Mouse (Mus musculus) CH12.LX (cell line): ENCODE measurements around the gene Nup153. TPM values are rescaled to one million over a fixed set of nuclear protein-coding genes. Genes with fewer than 3 reads are reported as not detected.

ENCODE experiments used
- DNase-seq: peaks from one replicate; pipeline ENCODE4 v3.0.0-alpha.2; 2013; ENCODE audit errors: extremely low read depth
- H3K27ac ChIP-seq: 2 replicates; pipeline ENCODE4 v1.5.1; 2012; ENCODE audit warnings: low read depth, mild to moderate bottlenecking, control low read depth, moderate library complexity; ENCODE audit not compliant: insufficient read depth
- H3K27me3 ChIP-seq: replicated peaks from 2 replicates; pipeline ENCODE3; 2012; ENCODE audit warnings: inconsistent platforms
- H3K36me3 ChIP-seq, 2 experiments: replicated peaks in 1 of 2; 2 replicates each; pipeline versions ENCODE3 to v1.6.1; 2012; ENCODE audit warnings: inconsistent platforms in 1 of 2, low read length in 1 of 2, mild to moderate bottlenecking in 1 of 2, mixed read lengths in 1 of 2, moderate library complexity in 1 of 2; ENCODE audit not compliant: control insufficient read depth in 1 of 2, insufficient read depth in 1 of 2
- H3K4me1 ChIP-seq, 2 experiments: 2 replicates each; pipeline ENCODE4 v1.6.1; 2012; ENCODE audit warnings: inconsistent platforms in 1 of 2, moderate library complexity in 1 of 2; ENCODE audit not compliant: insufficient read depth in 2 of 2, control insufficient read depth in 1 of 2
- H3K4me2 ChIP-seq: 2 replicates; pipeline ENCODE4 v1.6.1; 2012; ENCODE audit warnings: low read depth, mild to moderate bottlenecking, control low read depth; ENCODE audit not compliant: poor library complexity, insufficient read depth, severe bottlenecking
- H3K4me3 ChIP-seq, 3 experiments: fragments of 150-350 bp in 1 of 3; sonication (generic) in 1 of 3; replicated peaks in 1 of 3; 2 replicates each; pipeline versions ENCODE3 to v1.5.1; 2011 to 2012; ENCODE audit warnings: low read depth in 2 of 3, low read length in 2 of 3, mild to moderate bottlenecking in 2 of 3, moderate library complexity in 2 of 3, control low read depth in 1 of 3, improper control_type of control experiment in 1 of 3, inconsistent platforms in 1 of 3, mixed read lengths in 1 of 3; ENCODE audit not compliant: poor library complexity in 1 of 3
- H3K79me2 ChIP-seq: replicated peaks from 2 replicates; pipeline ENCODE4 v1.6.1; 2012; ENCODE audit warnings: mild to moderate bottlenecking, moderate library complexity; ENCODE audit not compliant: control insufficient read depth, poor library complexity, insufficient read depth, severe bottlenecking; ENCODE audit errors: extremely low read depth
- H3K9ac ChIP-seq: 2 replicates; pipeline ENCODE4 v1.6.1; 2012; ENCODE audit warnings: low read depth, mild to moderate bottlenecking, control low read depth, moderate library complexity; ENCODE audit not compliant: insufficient read depth
- H3K9me3 ChIP-seq: replicated peaks from 2 replicates; pipeline ENCODE3; 2012; ENCODE audit warnings: low read length, inconsistent platforms, mixed read lengths
- BHLHE40 ChIP-seq: IDR thresholded peaks from 2 replicates; pipeline ENCODE4 v1.6.1; 2011; ENCODE audit warnings: mild to moderate bottlenecking, low read depth, low read length, improper control_type of control experiment
- CHD1 ChIP-seq: IDR thresholded peaks from 2 replicates; pipeline ENCODE4 v1.6.1; 2012; ENCODE audit warnings: low read depth, low read length, improper control_type of control experiment, inconsistent platforms
- CHD2 ChIP-seq: IDR thresholded peaks from 2 replicates; pipeline ENCODE4 v1.6.1; 2011; ENCODE audit warnings: low read length, improper control_type of control experiment
- CTCF ChIP-seq, 2 experiments: IDR thresholded peaks in 1 of 2; conservative IDR thresholded peaks in 1 of 2; 2 replicates each; pipeline ENCODE4 v1.5.1; 2011 to 2012; ENCODE audit warnings: low read depth in 2 of 2, low read length in 2 of 2, improper control_type of control experiment in 1 of 2, inconsistent platforms in 1 of 2, mild to moderate bottlenecking in 1 of 2, moderate library complexity in 1 of 2
- E2F4 ChIP-seq: IDR thresholded peaks from 2 replicates; pipeline ENCODE4 v1.6.1; 2011; ENCODE audit warnings: low read depth, low read length, improper control_type of control experiment; ENCODE audit not compliant: insufficient replicate concordance
- ELF1 ChIP-seq: IDR thresholded peaks from 2 replicates; pipeline ENCODE4 v1.6.1; 2014; ENCODE audit warnings: low read depth, mild to moderate bottlenecking, inconsistent platforms, low read length, improper control_type of control experiment
- EP300 ChIP-seq: IDR thresholded peaks from 2 replicates; pipeline ENCODE4 v1.6.1; 2011; ENCODE audit warnings: low read length, improper control_type of control experiment
- ETS1 ChIP-seq: conservative IDR thresholded peaks from 2 replicates; pipeline ENCODE4 v1.6.1; 2012; ENCODE audit warnings: low read depth, mild to moderate bottlenecking, inconsistent platforms, low read length, improper control_type of control experiment, moderate library complexity
- GABPA ChIP-seq: IDR thresholded peaks from 2 replicates; pipeline ENCODE4 v1.6.1; 2012; ENCODE audit warnings: low read depth, low read length, improper control_type of control experiment, inconsistent platforms; ENCODE audit not compliant: insufficient replicate concordance
- HCFC1 ChIP-seq: IDR thresholded peaks from 2 replicates; pipeline ENCODE4 v1.6.1; 2012; ENCODE audit warnings: low read depth, mild to moderate bottlenecking, inconsistent platforms, low read length, improper control_type of control experiment
- IRF4 ChIP-seq: IDR thresholded peaks from 2 replicates; pipeline ENCODE4 v1.6.1; 2014; ENCODE audit warnings: low read depth, mild to moderate bottlenecking, inconsistent platforms, low read length, improper control_type of control experiment
- JUN ChIP-seq: IDR thresholded peaks from 2 replicates; pipeline ENCODE4 v1.6.1; 2011; ENCODE audit warnings: low read depth, mild to moderate bottlenecking, low read length, improper control_type of control experiment, moderate library complexity; ENCODE audit not compliant: insufficient read depth
- JUND ChIP-seq: conservative IDR thresholded peaks from 2 replicates; pipeline ENCODE4 v1.6.1; 2011; ENCODE audit warnings: low read depth, low read length, improper control_type of control experiment
- KAT2A ChIP-seq: IDR thresholded peaks from 2 replicates; pipeline ENCODE4 v1.6.1; 2012; ENCODE audit warnings: low read length, improper control_type of control experiment, inconsistent platforms; ENCODE audit not compliant: insufficient replicate concordance
- MAFK ChIP-seq: IDR thresholded peaks from 2 replicates; pipeline ENCODE4 v1.6.1; 2011; ENCODE audit warnings: low read length, improper control_type of control experiment; ENCODE audit not compliant: insufficient replicate concordance
- MAX ChIP-seq: IDR thresholded peaks from 2 replicates; pipeline ENCODE4 v1.6.1; 2011; ENCODE audit warnings: low read length, improper control_type of control experiment
- MAZ ChIP-seq: IDR thresholded peaks from 2 replicates; pipeline ENCODE4 v1.6.1; 2012; ENCODE audit warnings: low read depth, mild to moderate bottlenecking, inconsistent platforms, low read length, improper control_type of control experiment, moderate library complexity
- MEF2A ChIP-seq: IDR thresholded peaks from 2 replicates; pipeline ENCODE4 v1.6.1; 2014; ENCODE audit warnings: low read depth, mild to moderate bottlenecking, inconsistent platforms, low read length, improper control_type of control experiment, borderline replicate concordance
- MXI1 ChIP-seq: IDR thresholded peaks from 2 replicates; pipeline ENCODE4 v1.6.1; 2011; ENCODE audit warnings: mild to moderate bottlenecking, low read depth, low read length, improper control_type of control experiment
- MYC ChIP-seq: IDR thresholded peaks from 2 replicates; pipeline ENCODE4 v1.6.1; 2011; ENCODE audit warnings: low read depth, mild to moderate bottlenecking, improper control_type of control experiment, low read length
- NELFE ChIP-seq: IDR thresholded peaks from 2 replicates; pipeline ENCODE4 v1.6.1; 2011; ENCODE audit warnings: low read depth, low read length, improper control_type of control experiment
- NRF1 ChIP-seq: IDR thresholded peaks from 2 replicates; pipeline ENCODE4 v1.6.1; 2014; ENCODE audit warnings: low read depth, mild to moderate bottlenecking, inconsistent platforms, low read length, improper control_type of control experiment, moderate library complexity
- PAX5 ChIP-seq: IDR thresholded peaks from 2 replicates; pipeline ENCODE4 v1.6.1; 2012; ENCODE audit warnings: low read length, inconsistent platforms, mixed read lengths
- POLR2A ChIP-seq: IDR thresholded peaks from 2 replicates; pipeline ENCODE4 v1.6.1; 2011; ENCODE audit warnings: low read depth, mild to moderate bottlenecking, improper control_type of control experiment, low read length
- POLR2AphosphoS2 ChIP-seq: IDR thresholded peaks from 2 replicates; pipeline ENCODE4 v1.6.1; 2011; ENCODE audit warnings: low read depth, low read length, improper control_type of control experiment
- RAD21 ChIP-seq: IDR thresholded peaks from 2 replicates; pipeline ENCODE4 v1.6.1; 2011; ENCODE audit warnings: low read depth, mild to moderate bottlenecking, low read length, improper control_type of control experiment, moderate library complexity
- RCOR1 ChIP-seq: conservative IDR thresholded peaks from 2 replicates; pipeline ENCODE4 v1.6.1; 2012; ENCODE audit warnings: low read depth, mild to moderate bottlenecking, inconsistent platforms, low read length, improper control_type of control experiment
- SIN3A ChIP-seq: IDR thresholded peaks from 2 replicates; pipeline ENCODE4 v1.6.1; 2012; ENCODE audit warnings: low read length, improper control_type of control experiment, inconsistent platforms
- SMC3 ChIP-seq: IDR thresholded peaks from 2 replicates; pipeline ENCODE4 v1.6.1; 2011; ENCODE audit warnings: low read depth, low read length, improper control_type of control experiment
- TBP ChIP-seq: conservative IDR thresholded peaks from 2 replicates; pipeline ENCODE4 v1.6.1; 2011; ENCODE audit warnings: low read depth, low read length, improper control_type of control experiment
- TCF12 ChIP-seq: IDR thresholded peaks from 2 replicates; pipeline ENCODE4 v1.6.1; 2014; ENCODE audit warnings: low read depth, mild to moderate bottlenecking, inconsistent platforms, low read length, improper control_type of control experiment
- UBTF ChIP-seq: IDR thresholded peaks from 2 replicates; pipeline ENCODE4 v1.6.1; 2012; ENCODE audit warnings: low read depth, mild to moderate bottlenecking, inconsistent platforms, low read length, improper control_type of control experiment, moderate library complexity
- USF1 ChIP-seq: IDR thresholded peaks from 2 replicates; pipeline ENCODE4 v1.6.1; 2014; ENCODE audit warnings: low read depth, mild to moderate bottlenecking, inconsistent platforms, low read length, improper control_type of control experiment
- USF2 ChIP-seq: conservative IDR thresholded peaks from 2 replicates; pipeline ENCODE4 v1.6.1; 2011; ENCODE audit warnings: low read depth, low read length, improper control_type of control experiment
- ZC3H11A ChIP-seq: IDR thresholded peaks from 2 replicates; pipeline ENCODE4 v1.6.1; 2012; ENCODE audit warnings: low read depth, mild to moderate bottlenecking, inconsistent platforms, low read length, improper control_type of control experiment
- ZKSCAN1 ChIP-seq: IDR thresholded peaks from 2 replicates; pipeline ENCODE4 v1.6.1; 2012; ENCODE audit warnings: low read depth, inconsistent platforms, low read length, improper control_type of control experiment, borderline replicate concordance
- ZMIZ1 ChIP-seq: IDR thresholded peaks from 2 replicates; pipeline ENCODE4 v1.6.1; 2012; ENCODE audit warnings: low read depth, mild to moderate bottlenecking, inconsistent platforms, low read length, improper control_type of control experiment
- ZNF384 ChIP-seq: IDR thresholded peaks from 2 replicates; pipeline ENCODE4 v1.6.1; 2012; ENCODE audit warnings: low read depth, low read length, improper control_type of control experiment, inconsistent platforms
- dilution Hi-C: fragments of 300-500 bp; cut with MboI; formaldehyde crosslinking; loops from 2 replicates; pipeline ENCODE4 v1.14.3; 2020; ENCODE audit warnings: low sequenced_read_pairs; ENCODE audit not compliant: extremely low pct_unique_long_range_greater_than_20kb, extremely low pct_ligation_motif_present
- in situ Hi-C: fragments of 300-500 bp; cut with MboI; formaldehyde crosslinking; loops from 3 replicates; pipeline ENCODE4 v1.14.3; 2019; ENCODE audit warnings: low sequenced_read_pairs, low pct_ligation_motif_present, low pct_unique_long_range_greater_than_20kb, mixed read lengths
- polyA plus RNA-seq: library from polyadenylated mRNA; unstranded; fragments of >175 nt; gene quantifications from 2 replicates; pipeline ENCODE4 v1.2.1, GENCODE M21; 2012; ENCODE audit warnings: low read depth; ENCODE audit not compliant: insufficient read length
- total RNA-seq, 2 experiments: library from RNA; depleted of rRNA; stranded (reverse); fragments of 300-350 nt in 1 of 2; fragments of >200 nt in 1 of 2; gene quantifications; 2 replicates each; pipeline ENCODE4 v1.2.3; 2012 to 2014

Nup153 gene
- total and polyA plus RNA-seq, 3 experiments: 60.6 to 118 (median 91.5) TPM

- in situ Hi-C loops (no loop called here), dilution Hi-C loops (no loop called here)
- peak; percentile 33 for DNase-seq
- H3K9ac ChIP-seq: peak overlapping the region; percentile 41
- H3K4me1 ChIP-seq: peaks cover 4 to 23% of the 10 kb centered on the region in 2 experiments; a peak in 2 of 4 replicates
- peak overlapping the region; percentile 62 to 66 (median 66) for H3K4me3 ChIP-seq
- H3K27ac ChIP-seq: no peak overlapping the region
- H3K79me2 ChIP-seq: no peaks in the 10 kb centered on the region
- 0 out of 2 replicates have a peak, but pooled peaks have one; percentile 24 for TF ChIP-seq MYC
- no peak for TF ChIP-seq ZC3H11A
- peak; percentile 82 for TF ChIP-seq MXI1
- no peak for TF ChIP-seq PAX5
- TF ChIP-seq USF2: no peak
- peak; percentile 34; the same call in 1 of the 2 replicates for TF ChIP-seq HCFC1
- TF ChIP-seq NRF1: no peak
- TF ChIP-seq RCOR1: no peak
- TF ChIP-seq TBP: no peak
- TF ChIP-seq CHD1: no peak
- no peak for TF ChIP-seq MEF2A
- no peak for TF ChIP-seq ETS1
- no peak; the same call in 1 of the 2 replicates for TF ChIP-seq CHD2
- TF ChIP-seq EP300: peak; percentile 25; the same call in 1 of the 2 replicates
- TF ChIP-seq CTCF (conservative IDR thresholded peaks at IDR 0.05 in 1 of 2, IDR thresholded peaks at IDR 0.05 in 1 of 2; ENCODE audit: low read depth in 2 of 2, low read length in 2 of 2): peak in 1 of 2 experiments; percentile 23; a peak in 1 of 4 replicates
- no peak; the same call in 1 of the 2 replicates for TF ChIP-seq MAZ
- no peak for TF ChIP-seq TCF12
- no peak for TF ChIP-seq JUND
- TF ChIP-seq RAD21: no peak; the same call in 1 of the 2 replicates
- no peak for TF ChIP-seq ELF1
- peak; percentile 93 for TF ChIP-seq BHLHE40
- peak; percentile 37 for TF ChIP-seq USF1
- TF ChIP-seq NELFE: 0 out of 2 replicates have a peak, but pooled peaks have one; percentile 12
- TF ChIP-seq UBTF: no peak
- no peak for TF ChIP-seq ZKSCAN1
- TF ChIP-seq ZMIZ1: no peak
- no peak for TF ChIP-seq ZNF384
- peak; percentile 33; the same call in 1 of the 2 replicates for TF ChIP-seq MAX
- peak; percentile 81 for TF ChIP-seq SIN3A
- no peak for TF ChIP-seq GABPA
- TF ChIP-seq MAFK: no peak
- TF ChIP-seq E2F4: no peak
- no peak for TF ChIP-seq POLR2AphosphoS2
- no peak for TF ChIP-seq KAT2A
- TF ChIP-seq POLR2A: no peak
- no peak for TF ChIP-seq JUN
- TF ChIP-seq IRF4: no peak; the same call in 1 of the 2 replicates
- no peak for TF ChIP-seq SMC3
- peak overlapping the region; percentile 60 for H3K4me2 ChIP-seq
- H3K27me3 ChIP-seq: no peaks in the 10 kb centered on the region
- H3K9me3 ChIP-seq: no peaks in the 10 kb centered on the region
- H3K36me3 ChIP-seq: no peaks in the 10 kb centered on the region
These were observed 8.2 kb upstream of the Nup153 start for GRCm38 (mm10) chr13:46735808-46736478.
